Mouse (Mus musculus) kidney, embryonic 15.5 days (tissue): Measurements from ENCODE around the gene Stra6. TPM values are rescaled to one million over a fixed set of nuclear protein-coding genes. Genes with fewer than 3 reads are reported as not detected.
A peak's percentile ranks its signal among the peaks of the same experiment; 100 is the strongest.

Experiments used
- ATAC-seq: fragments of 200-750 bp; cut with Nextera tagmentation; replicated peaks from 2 replicates; pipeline ENCODE4 v1.8.0; 2017; ENCODE audit warnings: moderate TSS enrichment; ENCODE audit not compliant: low FRiP score
- H3K27ac ChIP-seq: fragments of 300-500 bp; sonication (generic); 2 replicates; pipeline ENCODE4 v1.5.1; 2015; ENCODE audit warnings: mild to moderate bottlenecking, inconsistent platforms
- H3K27me3 ChIP-seq: fragments of 300-500 bp; sonication (generic); 2 replicates; pipeline ENCODE4 v1.6.1; 2015; ENCODE audit warnings: inconsistent platforms
- H3K36me3 ChIP-seq: fragments of 300-500 bp; sonication (generic); 2 replicates; pipeline ENCODE4 v1.6.1; 2015; ENCODE audit warnings: inconsistent platforms
- H3K4me1 ChIP-seq: fragments of 300-500 bp; sonication (generic); 2 replicates; pipeline ENCODE4 v1.6.1; 2015; ENCODE audit warnings: inconsistent platforms
- H3K4me2 ChIP-seq: fragments of 300-500 bp; sonication (generic); 2 replicates; pipeline ENCODE4 v1.6.1; 2015; ENCODE audit warnings: moderate library complexity, mild to moderate bottlenecking, inconsistent platforms
- H3K4me3 ChIP-seq: fragments of 300-500 bp; sonication (generic); replicated peaks from 2 replicates; pipeline ENCODE4 v1.5.1; 2015; ENCODE audit warnings: mild to moderate bottlenecking, inconsistent platforms
- H3K9ac ChIP-seq: fragments of 300-500 bp; sonication (generic); 2 replicates; pipeline ENCODE4 v1.6.1; 2015; ENCODE audit warnings: mild to moderate bottlenecking, inconsistent platforms
- H3K9me3 ChIP-seq: fragments of 300-500 bp; sonication (generic); replicated peaks from 2 replicates; pipeline ENCODE4 v1.6.1; 2016; ENCODE audit warnings: inconsistent platforms
- WGBS: fragments of 180-500 bp; shearing (Covaris S2); methylation state at CpG from one replicate; pipeline ENCODE4 v1.1.7; 2015; ENCODE audit warnings: mixed read lengths; 5-methylcytosine and 5-hydroxymethylcytosine counted together
- polyA plus RNA-seq: library from polyadenylated mRNA; unstranded; fragments of >200 nt; fragmentation: Nextera tagmentation; extraction: Ambion mirVana; gene quantifications from 2 replicates; pipeline ENCODE4 v1.2.1, GENCODE M21; 2015

Gene Stra6
- polyA plus RNA-seq, 1 experiment from 2014 or later = 29.7 TPM

DNA sequence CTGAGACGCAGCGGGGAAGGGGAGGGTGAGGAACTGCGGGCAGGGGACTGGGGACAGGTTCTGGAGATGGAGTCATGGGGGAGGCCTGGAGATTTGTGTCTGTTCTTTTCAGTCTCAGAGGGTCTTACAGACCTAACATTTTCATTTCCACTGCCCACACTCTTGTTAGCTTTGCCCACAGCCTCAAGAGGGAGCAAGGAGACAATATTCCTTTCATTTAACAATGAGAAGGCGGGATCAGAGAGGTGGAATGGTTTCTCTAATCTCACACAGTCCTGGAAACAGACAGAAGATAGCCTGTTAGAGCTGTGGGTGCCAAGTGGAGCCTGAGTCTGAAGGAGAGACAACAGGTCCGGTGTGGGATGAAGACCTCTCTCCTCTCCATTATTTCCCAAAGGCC, 11.7 kb upstream of the Stra6 start:
- Histone ChIP-seq H3K4me2 (no peak overlapping the region), H3K4me3 (no peak overlapping the region), H3K27ac (no peak overlapping the region), H3K9ac (no peak overlapping the region), H3K36me3 (no peaks in the 10 kb centered on the region), H3K9me3 (no peaks in the 10 kb centered on the region), H3K27me3 (0 out of 2 replicates have a peak, but pooled peaks cover 5% of the 10 kb centered on the region), H3K4me1 (peaks cover 41% of the 10 kb centered on the region)
- 37% methylated on average over 5 of the region's 5 CpGs for WGBS
- no peak for ATAC-seq

DNA sequence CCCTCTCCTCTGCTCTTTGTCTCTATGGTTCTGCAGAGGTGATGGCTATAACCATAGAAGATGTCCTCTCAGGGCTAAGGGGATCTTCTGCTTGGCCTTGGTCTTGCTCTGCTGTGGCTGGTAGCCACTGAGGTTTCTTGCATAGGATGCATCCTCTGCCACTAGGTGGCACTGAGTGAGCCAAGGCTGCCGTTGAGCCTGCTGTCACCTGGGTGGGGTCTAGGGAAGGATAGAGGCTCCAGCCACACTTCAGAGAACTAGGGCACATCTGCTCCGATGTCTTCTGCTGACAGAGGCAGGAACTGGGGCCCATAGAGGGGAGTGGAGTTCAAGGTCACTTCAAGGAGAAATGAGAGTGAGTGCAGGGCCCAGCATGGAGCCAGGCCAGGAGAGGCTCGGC, 10.5 kb upstream of the Stra6 start:
- Histone ChIP-seq H3K27me3 (0 out of 2 replicates have a peak, but pooled peaks cover 5% of the 10 kb centered on the region), H3K27ac (no peak overlapping the region), H3K36me3 (no peaks in the 10 kb centered on the region), H3K9me3 (no peaks in the 10 kb centered on the region), H3K4me1 (peaks cover 38% of the 10 kb centered on the region), H3K4me2 (no peak overlapping the region), H3K9ac (no peak overlapping the region), H3K4me3 (no peak overlapping the region)
- 18% methylated on average over 3 of the region's 3 CpGs for WGBS
- ATAC-seq = no peak

DNA sequence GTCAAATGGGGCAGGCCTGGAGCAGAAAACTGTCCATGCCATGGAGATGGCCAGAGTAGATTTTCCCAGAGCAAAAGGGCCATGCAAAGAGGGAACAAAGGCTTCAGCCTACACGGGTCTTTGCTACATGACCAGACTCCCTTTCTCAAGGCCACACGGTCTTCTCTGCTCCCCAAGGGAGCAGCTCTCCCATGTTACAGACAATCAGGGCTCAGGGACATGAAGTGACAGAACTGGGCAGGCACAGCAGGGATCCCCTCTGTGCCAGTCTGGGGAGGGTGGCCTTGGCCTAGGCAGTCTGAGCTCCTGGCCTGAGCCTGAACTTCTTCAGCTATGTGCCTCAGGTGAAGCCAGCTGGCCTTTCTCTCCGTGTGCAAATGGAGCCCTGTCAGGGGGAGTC, 10.0 kb upstream of the Stra6 start:
- Histone ChIP-seq H3K4me2 (no peak overlapping the region), H3K27me3 (0 out of 2 replicates have a peak, but pooled peaks cover 5% of the 10 kb centered on the region), H3K4me3 (no peak overlapping the region), H3K36me3 (no peaks in the 10 kb centered on the region), H3K4me1 (peaks cover 34% of the 10 kb centered on the region), H3K9ac (no peak overlapping the region), H3K9me3 (no peaks in the 10 kb centered on the region), H3K27ac (no peak overlapping the region)
- ATAC-seq = no peak
- 47% methylated on average over 3 of the region's 3 CpGs for WGBS

- H3K27me3 ChIP-seq = 0 out of 2 replicates have a peak, but pooled peaks cover 5% of the 10 kb centered on the region
- H3K27ac ChIP-seq = no peak overlapping the region
- H3K4me3 ChIP-seq = no peak overlapping the region
- 94% methylated on average over 1 of the region's 1 CpGs for WGBS
- H3K9me3 ChIP-seq = no peaks in the 10 kb centered on the region
- 0 out of 2 replicates have a peak, but pooled peaks have one; percentile 30 for ATAC-seq
- H3K9ac ChIP-seq = no peak overlapping the region
- no peak overlapping the region for H3K4me2 ChIP-seq
- H3K4me1 ChIP-seq = peaks cover 31% of the 10 kb centered on the region
- no peaks in the 10 kb centered on the region for H3K36me3 ChIP-seq
Observed at GRCm38 (mm10) chr9:58054032-58054431, 9.6 kb upstream of the Stra6 start.

DNA sequence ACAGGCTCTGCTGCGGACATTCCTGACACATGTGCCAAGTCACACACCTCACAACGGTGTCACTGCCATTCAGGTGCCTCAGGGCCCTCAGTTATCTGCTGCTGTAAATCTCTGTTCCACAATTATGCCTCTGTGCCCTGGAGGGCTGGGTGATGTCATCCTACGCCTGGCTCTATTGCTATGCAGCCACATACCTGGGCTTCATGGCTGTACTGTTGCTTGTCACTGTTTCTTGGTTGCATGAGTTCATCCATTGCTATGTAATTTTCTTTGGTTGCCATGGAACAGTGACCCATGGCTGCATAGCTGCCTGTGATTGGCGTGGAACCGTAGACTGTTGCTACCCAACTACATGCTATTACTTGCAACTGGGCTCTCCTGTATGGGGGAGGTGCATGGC, 7.9 kb upstream of the Stra6 start:
- ATAC-seq = no peak; the same call in 1 of the 2 replicates
- H3K9me3 ChIP-seq = no peaks in the 10 kb centered on the region
- WGBS = 50% methylated on average over 5 of the region's 5 CpGs

GRCm38 (mm10) chr9:58059920-58060319, 3.7 kb upstream of the Stra6 start:
- no peak overlapping the region for H3K4me3 ChIP-seq
- ATAC-seq = no peak
- no peak overlapping the region for H3K27ac ChIP-seq
- 32% methylated on average over 1 of the region's 1 CpGs for WGBS
- H3K4me1 ChIP-seq = peaks cover 19% of the 10 kb centered on the region
- peaks cover 27% of the 10 kb centered on the region for H3K27me3 ChIP-seq
- no peak overlapping the region for H3K9ac ChIP-seq
- H3K9me3 ChIP-seq = no peaks in the 10 kb centered on the region
- H3K36me3 ChIP-seq = no peaks in the 10 kb centered on the region
- H3K4me2 ChIP-seq = no peak overlapping the region

More for the DNA sequence above, 7.9 kb upstream of the Stra6 start:
- H3K4me3 ChIP-seq = no peak overlapping the region
- no peak overlapping the region for H3K4me2 ChIP-seq
- H3K4me1 ChIP-seq = peaks cover 33% of the 10 kb centered on the region
- no peaks in the 10 kb centered on the region for H3K36me3 ChIP-seq
- no peak overlapping the region for H3K9ac ChIP-seq
- no peak overlapping the region for H3K27ac ChIP-seq
- H3K27me3 ChIP-seq = peaks cover 2% of the 10 kb centered on the region; the same call in 1 of the 2 replicates

DNA sequence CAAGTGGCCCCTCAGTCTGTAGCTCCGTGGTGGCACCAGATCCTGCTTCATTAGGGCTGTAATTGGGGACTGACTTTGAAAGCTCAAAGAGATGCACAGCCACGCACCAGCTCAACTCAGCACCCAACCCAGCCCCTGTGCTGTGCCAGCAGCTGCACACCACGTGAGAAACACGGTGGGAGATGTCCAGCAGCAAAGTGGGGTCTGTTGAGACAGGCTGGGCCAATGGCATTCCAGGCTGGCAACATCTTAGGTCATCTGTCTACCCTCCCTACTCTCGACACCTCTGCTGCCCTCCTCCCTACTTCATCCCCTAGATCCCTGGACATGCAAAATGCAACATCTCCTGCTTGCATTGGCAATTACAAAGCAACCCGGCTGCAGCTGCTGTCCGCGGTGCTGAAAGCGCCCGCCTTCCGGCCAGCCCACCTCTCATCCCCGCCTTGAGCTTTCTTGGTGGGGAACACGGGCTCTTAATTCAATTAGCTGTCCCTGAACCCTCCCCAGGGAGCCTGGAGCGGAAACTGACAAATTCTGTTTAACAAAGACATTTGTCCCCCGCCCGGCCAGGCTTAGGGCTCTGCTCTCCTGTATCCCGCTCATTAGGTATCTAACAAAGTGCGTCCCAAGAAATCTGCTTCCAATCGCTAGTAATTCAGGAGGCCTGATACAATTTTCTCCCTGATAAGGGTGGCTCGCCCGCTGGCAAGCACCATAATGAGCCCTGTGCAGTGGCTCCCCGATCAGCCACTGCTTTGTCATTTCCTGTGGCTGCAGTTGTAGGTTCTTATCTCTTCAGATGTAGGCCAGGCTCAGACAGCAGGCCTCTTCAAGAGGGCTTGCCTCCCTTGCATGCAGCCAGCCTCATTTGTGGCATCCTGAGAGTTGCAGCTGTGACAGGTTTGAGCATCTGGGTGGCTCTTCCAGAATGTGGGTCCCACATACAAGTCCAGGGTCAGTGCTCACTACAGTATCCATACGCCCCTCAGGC, 2.6 kb upstream of the Stra6 start:
- Histone ChIP-seq H3K4me3 (no peak overlapping the region), H3K9me3 (no peaks in the 10 kb centered on the region), H3K9ac (no peak overlapping the region), H3K27me3 (peaks cover 29% of the 10 kb centered on the region), H3K27ac (no peak overlapping the region), H3K36me3 (no peaks in the 10 kb centered on the region), H3K4me2 (no peak overlapping the region), H3K4me1 (peaks cover 9% of the 10 kb centered on the region)
- ATAC-seq = 0 out of 2 replicates have a peak, but pooled peaks have one; percentile 15
- 12% methylated on average over 23 of the region's 23 CpGs for WGBS

GRCm38 (mm10) chr9:58065532-58065931, 1.9 kb downstream of the Stra6 start:
- ATAC-seq = no peak
- peaks cover 9% of the 10 kb centered on the region; the same call in 1 of the 2 replicates for H3K4me1 ChIP-seq
- H3K4me2 ChIP-seq = no peak overlapping the region
- no peaks in the 10 kb centered on the region for H3K9me3 ChIP-seq
- H3K4me3 ChIP-seq = no peak overlapping the region
- peaks cover 28% of the 10 kb centered on the region for H3K27me3 ChIP-seq
- H3K9ac ChIP-seq = no peak overlapping the region
- no peak overlapping the region for H3K27ac ChIP-seq
- WGBS = 37% methylated on average over 6 of the region's 6 CpGs
- no peaks in the 10 kb centered on the region for H3K36me3 ChIP-seq

- H3K9ac ChIP-seq = no peak overlapping the region
- no peak overlapping the region for H3K4me2 ChIP-seq
- no peak overlapping the region for H3K4me3 ChIP-seq
- 0 out of 2 replicates have a peak, but pooled peaks have one; percentile 33 for ATAC-seq
- peaks cover 23% of the 10 kb centered on the region; the same call in 1 of the 2 replicates for H3K27me3 ChIP-seq
- H3K9me3 ChIP-seq = no peaks in the 10 kb centered on the region
- H3K36me3 ChIP-seq = no peaks in the 10 kb centered on the region
- H3K27ac ChIP-seq = no peak overlapping the region
- peaks cover 6% of the 10 kb centered on the region; the same call in 1 of the 2 replicates for H3K4me1 ChIP-seq
- 68% methylated on average over 6 of the region's 6 CpGs for WGBS
Observed at GRCm38 (mm10) chr9:58065977-58066730, 2.6 kb downstream of the Stra6 start.

- Histone ChIP-seq H3K4me3 (no peak overlapping the region), H3K9me3 (no peaks in the 10 kb centered on the region), H3K4me2 (no peak overlapping the region), H3K4me1 (peaks cover 6% of the 10 kb centered on the region; the same call in 1 of the 2 replicates), H3K9ac (no peak overlapping the region), H3K27ac (no peak overlapping the region), H3K27me3 (peaks cover 17% of the 10 kb centered on the region; the same call in 1 of the 2 replicates), H3K36me3 (no peaks in the 10 kb centered on the region)
- WGBS = 75% methylated on average over 6 of the region's 6 CpGs
- ATAC-seq = no peak
Observed at GRCm38 (mm10) chr9:58066731-58067095, 3.1 kb downstream of the Stra6 start.

- peaks cover 17% of the 10 kb centered on the region; the same call in 1 of the 2 replicates for H3K27me3 ChIP-seq
- H3K9ac ChIP-seq = no peak overlapping the region
- peaks cover 6% of the 10 kb centered on the region; the same call in 1 of the 2 replicates for H3K4me1 ChIP-seq
- 86% methylated on average over 3 of the region's 3 CpGs for WGBS
- H3K9me3 ChIP-seq = no peaks in the 10 kb centered on the region
- ATAC-seq = no peak
- no peak overlapping the region for H3K27ac ChIP-seq
- H3K4me2 ChIP-seq = no peak overlapping the region
- no peak overlapping the region for H3K4me3 ChIP-seq
- H3K36me3 ChIP-seq = no peaks in the 10 kb centered on the region
Observed at GRCm38 (mm10) chr9:58067546-58067945, 4.0 kb downstream of the Stra6 start.

DNA sequence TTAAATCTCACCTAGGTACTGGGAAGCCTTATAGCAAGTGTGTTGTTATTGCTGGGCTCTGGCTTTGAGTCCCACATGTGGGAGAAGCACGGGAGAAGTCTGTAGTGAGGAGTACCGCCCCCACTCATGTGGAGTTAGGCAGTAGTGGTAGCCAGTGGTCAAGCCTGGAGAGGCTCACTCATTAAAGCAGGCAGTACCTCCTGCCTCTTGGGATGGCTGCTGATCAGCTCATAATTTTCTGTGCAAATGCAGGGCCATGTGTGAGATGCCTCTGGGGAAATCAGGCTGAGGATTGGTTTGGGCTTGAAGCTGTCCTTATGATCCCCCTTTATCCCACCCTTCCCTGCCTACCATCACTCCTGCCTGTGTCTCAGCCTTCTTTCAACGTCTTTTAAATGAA, 11.0 kb downstream of the Stra6 start:
- no peaks in the 10 kb centered on the region for H3K36me3 ChIP-seq
- H3K4me2 ChIP-seq = no peak overlapping the region
- H3K9ac ChIP-seq = no peak overlapping the region
- 45% methylated on average over 3 of the region's 3 CpGs for WGBS
- ATAC-seq = no peak
- H3K9me3 ChIP-seq = no peaks in the 10 kb centered on the region
- H3K4me3 ChIP-seq = no peak overlapping the region
- peaks cover 7% of the 10 kb centered on the region; the same call in 1 of the 2 replicates for H3K27me3 ChIP-seq
- H3K4me1 ChIP-seq = no peaks in the 10 kb centered on the region
- H3K27ac ChIP-seq = no peak overlapping the region
